Comparison of ENCODE assay signal across 19 mouse cellular contexts in the genomic region with DNA sequence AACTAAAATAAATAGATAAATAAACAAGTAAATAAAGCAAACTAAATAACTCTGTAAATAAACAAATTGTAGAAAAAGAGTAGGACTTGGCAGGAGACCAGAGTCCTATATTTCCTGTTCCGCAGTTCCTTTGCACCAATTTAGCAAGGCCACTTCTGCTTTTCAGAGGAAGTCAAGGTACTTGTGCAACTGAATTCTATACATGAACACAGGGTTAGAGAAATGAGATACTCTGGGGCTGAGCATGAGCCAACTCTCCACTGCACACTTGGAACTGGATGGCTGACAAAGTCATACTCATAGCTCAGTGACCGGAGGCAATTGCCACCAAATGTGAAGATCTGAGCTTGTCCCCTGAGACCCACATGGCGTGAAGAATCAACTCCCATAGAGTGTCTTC. TPM values are rescaled to one million over a fixed set of nuclear protein-coding genes. Genes with fewer than 3 reads are reported as not detected.
DNase-seq lines count a peak whose midpoint lies in the region; ATAC-seq and TF ChIP-seq lines count a peak whose summit lies in the region.
"Had no signal": no experiment of that assay in that cellular context is flagged by ENCODE, and none has a peak within 500 bp of the region (broad histone marks: within the 10 kb centered on the region; RNA-seq: fewer than 3 reads in every experiment).

No protein-coding gene starts in this region.

- DNase-seq in liver, embryonic 13.5 days: no peak
- DNase-seq in liver, embryonic 11.5 days (ENCODE audit: low spot score): no peak
- DNase-seq in 416B (ENCODE audit: low read depth): peak; percentile 93
- no peak for DNase-seq in gastrocnemius, postnatal 25 days
- no peak for DNase-seq in thymus, postnatal 10 days (ENCODE audit: low spot score in 2 of 2)
- DNase-seq: adrenal gland, postnatal 25 days; cerebellum, postnatal 14 days; kidney, adult 18-20 months; kidney, postnatal 36 days; left cerebral cortex, postnatal 4 days; lung, adult 18-20 months had no signal

- peaks cover 33% of the 10 kb centered on the region for H3K4me1 ChIP-seq in liver, embryonic 13.5 days (replicated peaks)
- H3K4me1 ChIP-seq in liver, embryonic 11.5 days (replicated peaks; ENCODE audit: control insufficient read depth, insufficient read depth, low read length): peaks cover 17% of the 10 kb centered on the region
- peaks cover 25% of the 10 kb centered on the region for H3K4me1 ChIP-seq in bone marrow, adult 2 months (ENCODE audit: control insufficient read depth, insufficient read depth, low read length)
- peaks cover 16% of the 10 kb centered on the region for H3K4me1 ChIP-seq in kidney, embryonic 16.5 days (ENCODE audit: insufficient read depth, low read length)

- TF ChIP-seq CTCF in bone marrow, adult 2 months (IDR thresholded peaks at IDR 0.05; ENCODE audit: control insufficient read depth, insufficient read depth, low read length): no peak

- 0 out of 2 replicates have a peak overlapping the region, but pooled peaks have one; percentile 8 for H3K27ac ChIP-seq in liver, embryonic 13.5 days
- H3K27ac ChIP-seq in liver, embryonic 11.5 days (ENCODE audit: low read depth, low read length): no peak overlapping the region
- H3K27ac ChIP-seq in bone marrow, adult 2 months (ENCODE audit: control insufficient read depth, insufficient read depth, low read depth, low read length, poor library complexity): peak overlapping the region; percentile 81; the same call in 1 of the 2 replicates
- no peak overlapping the region for H3K27ac ChIP-seq in kidney, embryonic 16.5 days (ENCODE audit: low read length)
- H3K27ac ChIP-seq: heart, embryonic 10.5 days had no signal

- TF ChIP-seq POLR2A in bone marrow, adult 2 months (IDR thresholded peaks at IDR 0.05; ENCODE audit: borderline replicate concordance, control insufficient read depth, low read depth, low read length): no peak

- H3K4me3 ChIP-seq in liver, embryonic 13.5 days (replicated peaks): no peak overlapping the region
- no peak overlapping the region for H3K4me3 ChIP-seq in liver, embryonic 11.5 days (ENCODE audit: low read depth, low read length)
- H3K4me3 ChIP-seq in bone marrow, adult 2 months (replicated peaks; ENCODE audit: control insufficient read depth, low read depth, low read length): no peak overlapping the region
- no peak overlapping the region for H3K4me3 ChIP-seq in kidney, embryonic 16.5 days (ENCODE audit: low read length)
- H3K4me3 ChIP-seq: heart, embryonic 10.5 days had no signal

- 56% methylated on average over 3 of the region's 3 CpGs for WGBS in liver, embryonic 13.5 days (ENCODE audit: insufficient replicate concordance)
- WGBS in liver, embryonic 11.5 days: 78% methylated on average over 3 of the region's 3 CpGs
- 15% methylated on average over 3 of the region's 3 CpGs for WGBS in bone marrow, adult 2 months
- 95% methylated on average over 3 of the region's 3 CpGs for WGBS in kidney, embryonic 16.5 days

- no peak for ATAC-seq in liver, embryonic 13.5 days (ENCODE audit: low read depth)
- ATAC-seq in liver, embryonic 11.5 days (replicated peaks; ENCODE audit: low FRiP score): no peak
- peak; percentile 81 for ATAC-seq in megakaryocyte progenitor cell, adult 5-6 weeks (replicated peaks; ENCODE audit: poor library complexity)
- no peak for ATAC-seq in kidney, embryonic 16.5 days (ENCODE audit: low FRiP score, low TSS enrichment)
- ATAC-seq: forebrain, embryonic 14.5 days; hindbrain, embryonic 16.5 days had no signal

- no peak overlapping the region for H3K9ac ChIP-seq in liver, embryonic 13.5 days
- H3K9ac ChIP-seq in liver, embryonic 11.5 days (ENCODE audit: low read depth, low read length): no peak overlapping the region
- H3K9ac ChIP-seq in kidney, embryonic 16.5 days (replicated peaks; ENCODE audit: low read length): no peak overlapping the region

- no peaks in the 10 kb centered on the region for H3K27me3 ChIP-seq in liver, embryonic 13.5 days
- no peaks in the 10 kb centered on the region for H3K27me3 ChIP-seq in liver, embryonic 11.5 days (replicated peaks; ENCODE audit: control insufficient read depth, insufficient read depth, low read length)
- H3K27me3 ChIP-seq in kidney, embryonic 16.5 days (ENCODE audit: insufficient read depth, low read length): no peaks in the 10 kb centered on the region

- H3K9me3 ChIP-seq in liver, embryonic 13.5 days (replicated peaks): no peaks in the 10 kb centered on the region
- no peaks in the 10 kb centered on the region for H3K9me3 ChIP-seq in liver, embryonic 11.5 days (ENCODE audit: control insufficient read depth, low read length)
- no peaks in the 10 kb centered on the region for H3K9me3 ChIP-seq in kidney, embryonic 16.5 days (ENCODE audit: low read length)
- H3K9me3 ChIP-seq: heart, embryonic 10.5 days had no signal

- no peak overlapping the region for H3K4me2 ChIP-seq in liver, embryonic 13.5 days
- no peak overlapping the region for H3K4me2 ChIP-seq in liver, embryonic 11.5 days
- H3K4me2 ChIP-seq in kidney, embryonic 16.5 days (replicated peaks; ENCODE audit: low read depth, low read length): no peak overlapping the region
- H3K4me2 ChIP-seq: midbrain, embryonic 11.5 days had no signal

- H3K36me3 ChIP-seq in liver, embryonic 13.5 days: no peaks in the 10 kb centered on the region
- H3K36me3 ChIP-seq in liver, embryonic 11.5 days (ENCODE audit: control insufficient read depth, insufficient read depth, low read length): no peaks in the 10 kb centered on the region
- H3K36me3 ChIP-seq in kidney, embryonic 16.5 days (ENCODE audit: insufficient read depth, low read length): no peaks in the 10 kb centered on the region
- H3K36me3 ChIP-seq: heart, embryonic 10.5 days had no signal

RNA-seq across cellular contexts. Expression of gene Milr1, which starts 8.0 kb away (rescaled TPM):
- polyA plus RNA-seq in liver, embryonic 13.5 days (2015; fragmentation: Nextera tagmentation; extraction: Ambion mirVana): 2.6 and 2.7 TPM in 2 replicates
- polyA plus RNA-seq in liver, embryonic 11.5 days (2014; fragmentation: Nextera tagmentation; extraction: Ambion mirVana): 2.3 and 2.4 TPM in 2 replicates
- 8.9 and 38.3 TPM in 2 replicates for polyA plus RNA-seq in bone marrow, adult 2 months (2011; ENCODE audit: insufficient read depth, insufficient read length, low replicate concordance, missing spikeins)
- 63.1 and 96.7 TPM in 2 replicates for total RNA-seq in megakaryocyte progenitor cell, adult 5-6 weeks (2015)
- 82.0 and 96.2 TPM in 2 replicates for total RNA-seq in megakaryocyte progenitor cell, adult 5-6 weeks (2017)
- 1.1 and 1.2 TPM in 2 replicates for polyA plus RNA-seq in kidney, embryonic 16.5 days (2015; fragmentation: Nextera tagmentation; extraction: Ambion mirVana)
- total RNA-seq in gastrocnemius, postnatal 25 days (2021): not detected
- total RNA-seq: layer of hippocampus, postnatal 25 days had no signal

RNA-seq across cellular contexts. Expression of gene Pecam1, which starts 8.6 kb away (rescaled TPM):
- 6.1 and 8.6 TPM in 2 replicates for polyA plus RNA-seq in liver, embryonic 13.5 days (2015; fragmentation: Nextera tagmentation; extraction: Ambion mirVana)
- 17.8 and 18.0 TPM in 2 replicates for polyA plus RNA-seq in liver, embryonic 11.5 days (2014; fragmentation: Nextera tagmentation; extraction: Ambion mirVana)
- polyA plus RNA-seq in bone marrow, adult 2 months (2011; ENCODE audit: insufficient read depth, insufficient read length, low replicate concordance, missing spikeins): 21.7 and 33.5 TPM in 2 replicates
- total RNA-seq in megakaryocyte progenitor cell, adult 5-6 weeks (2015): 55.0 and 57.0 TPM in 2 replicates
- total RNA-seq in megakaryocyte progenitor cell, adult 5-6 weeks (2017): 38.6 and 43.8 TPM in 2 replicates
- polyA plus RNA-seq in kidney, embryonic 16.5 days (2015; fragmentation: Nextera tagmentation; extraction: Ambion mirVana): 74.9 and 75.5 TPM in 2 replicates
- total RNA-seq in gastrocnemius, postnatal 25 days (2021): 10 to 100 TPM; 32.2 to 50.6 TPM

RNA-seq across cellular contexts. Expression of gene Polg2, which starts 20.3 kb away (rescaled TPM):
- 5.5 and 5.9 TPM in 2 replicates for polyA plus RNA-seq in liver, embryonic 13.5 days (2015; fragmentation: Nextera tagmentation; extraction: Ambion mirVana)
- polyA plus RNA-seq in liver, embryonic 11.5 days (2014; fragmentation: Nextera tagmentation; extraction: Ambion mirVana): 9.3 and 10.9 TPM in 2 replicates
- 4.9 and 6.1 TPM in 2 replicates for polyA plus RNA-seq in bone marrow, adult 2 months (2011; ENCODE audit: insufficient read depth, insufficient read length, low replicate concordance, missing spikeins)
- 12.4 and 13.3 TPM in 2 replicates for total RNA-seq in megakaryocyte progenitor cell, adult 5-6 weeks (2015)
- 7.2 and 13.5 TPM in 2 replicates for total RNA-seq in megakaryocyte progenitor cell, adult 5-6 weeks (2017)
- polyA plus RNA-seq in kidney, embryonic 16.5 days (2015; fragmentation: Nextera tagmentation; extraction: Ambion mirVana): 9.7 and 10.6 TPM in 2 replicates
- total RNA-seq in gastrocnemius, postnatal 25 days (2021): 1 to 10 TPM; 2.8 to 3.3 TPM

RNA-seq across cellular contexts. Expression of gene Ddx5, which starts 30.0 kb away (rescaled TPM):
- polyA plus RNA-seq in liver, embryonic 13.5 days (2015; fragmentation: Nextera tagmentation; extraction: Ambion mirVana): 131 and 152 TPM in 2 replicates
- 288 and 310 TPM in 2 replicates for polyA plus RNA-seq in liver, embryonic 11.5 days (2014; fragmentation: Nextera tagmentation; extraction: Ambion mirVana)
- polyA plus RNA-seq in bone marrow, adult 2 months (2011; ENCODE audit: insufficient read depth, insufficient read length, low replicate concordance, missing spikeins): 448 and 600 TPM in 2 replicates
- 850 and 903 TPM in 2 replicates for total RNA-seq in megakaryocyte progenitor cell, adult 5-6 weeks (2015)
- 1,040 and 1,207 TPM in 2 replicates for total RNA-seq in megakaryocyte progenitor cell, adult 5-6 weeks (2017)
- polyA plus RNA-seq in kidney, embryonic 16.5 days (2015; fragmentation: Nextera tagmentation; extraction: Ambion mirVana): 369 and 372 TPM in 2 replicates
- total RNA-seq in gastrocnemius, postnatal 25 days (2021): 100 to 1,000 TPM; 183 to 197 TPM

RNA-seq across cellular contexts. Expression of gene Cep95, which starts 30.0 kb away (rescaled TPM):
- polyA plus RNA-seq in liver, embryonic 13.5 days (2015; fragmentation: Nextera tagmentation; extraction: Ambion mirVana): 8.1 and 11.4 TPM in 2 replicates
- polyA plus RNA-seq in liver, embryonic 11.5 days (2014; fragmentation: Nextera tagmentation; extraction: Ambion mirVana): 18.6 and 21.1 TPM in 2 replicates
- polyA plus RNA-seq in bone marrow, adult 2 months (2011; ENCODE audit: insufficient read depth, insufficient read length, low replicate concordance, missing spikeins): 39.6 and 53.9 TPM in 2 replicates
- 16.9 and 22.0 TPM in 2 replicates for total RNA-seq in megakaryocyte progenitor cell, adult 5-6 weeks (2015)
- 15.6 and 21.3 TPM in 2 replicates for total RNA-seq in megakaryocyte progenitor cell, adult 5-6 weeks (2017)
- polyA plus RNA-seq in kidney, embryonic 16.5 days (2015; fragmentation: Nextera tagmentation; extraction: Ambion mirVana): 21.9 and 24.4 TPM in 2 replicates
- total RNA-seq in gastrocnemius, postnatal 25 days (2021): 1 to 10 TPM; 4.1 to 4.8 TPM

Comparison
In these comparisons a context has a peak if more than half of its experiments do, and no peak if none do; other contexts are left out.
1. H3K27ac ChIP-seq: peak in liver, embryonic 13.5 days (single experiment) and bone marrow, adult 2 months (single experiment); none in liver, embryonic 11.5 days (single experiment) and kidney, embryonic 16.5 days (single experiment).